Mouse (Mus musculus): ENCODE data around the gene Gm3194. TPM values are rescaled to one million over a fixed set of nuclear protein-coding genes. Genes with fewer than 3 reads are reported as not detected.
"Not testable (repeated sequence)": the region's sequence is repeated elsewhere in the genome, so short reads cannot be mapped to it uniquely, and the experiment has no call there.

Gene Gm3194
- 1 to 10 TPM; 2.2 to 2.8 TPM for total RNA-seq (2021)

DNA sequence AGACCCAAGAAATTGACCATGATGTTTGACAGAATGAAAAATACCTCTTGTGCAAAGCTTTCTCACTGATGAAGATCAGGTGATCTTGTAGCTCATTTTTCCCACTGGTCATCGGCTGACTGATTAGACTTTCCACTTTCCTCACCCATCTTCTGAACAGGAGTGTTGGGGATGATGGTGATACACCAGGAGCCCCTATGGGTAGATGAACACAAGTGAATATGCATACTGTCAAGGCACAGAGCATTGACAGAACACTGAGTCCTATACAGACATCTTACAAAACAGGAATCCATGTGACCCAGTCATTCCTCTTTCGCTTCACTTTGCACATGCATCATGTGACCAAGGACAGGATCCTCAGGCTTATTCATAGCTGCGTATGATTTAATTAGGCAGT is at the start of gene Gm3194:
Gm3194 (minus strand) TSS at position 101 of the 400 bp plus-strand sequence.
- intact Hi-C loops (cut with DNase I); DNase-seq (ENCODE audit: low spot score in 2 of 2): not testable (repeated sequence)

DNA sequence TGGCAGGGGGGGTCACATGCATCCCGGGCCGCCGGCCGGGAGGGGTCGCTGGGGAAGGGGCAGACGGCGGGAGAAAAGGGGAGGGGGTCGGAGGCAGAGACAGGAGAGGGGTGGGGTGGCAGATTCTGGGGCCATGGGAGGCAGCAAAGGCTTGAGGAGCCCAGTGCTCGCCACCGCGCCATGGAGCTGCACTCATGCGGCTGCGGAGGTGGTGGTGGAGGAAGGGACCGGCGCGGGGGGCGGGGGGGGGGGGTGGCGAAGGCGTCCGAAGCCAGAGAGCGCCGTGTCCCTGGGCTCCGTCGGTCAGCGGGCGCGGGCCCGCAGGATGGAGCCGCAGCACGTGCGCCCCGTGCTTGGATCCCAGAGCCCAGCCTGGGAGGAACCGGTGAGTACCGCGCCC is 46.1 kb upstream of the Gm3194 start, which contains the start of gene Gm3488:
Gm3488 (plus strand) TSS at position 301 of the 400 bp plus-strand sequence.
- intact Hi-C loops (cut with DNase I); DNase-seq (ENCODE audit: low spot score in 2 of 2): not testable (repeated sequence)

DNA sequence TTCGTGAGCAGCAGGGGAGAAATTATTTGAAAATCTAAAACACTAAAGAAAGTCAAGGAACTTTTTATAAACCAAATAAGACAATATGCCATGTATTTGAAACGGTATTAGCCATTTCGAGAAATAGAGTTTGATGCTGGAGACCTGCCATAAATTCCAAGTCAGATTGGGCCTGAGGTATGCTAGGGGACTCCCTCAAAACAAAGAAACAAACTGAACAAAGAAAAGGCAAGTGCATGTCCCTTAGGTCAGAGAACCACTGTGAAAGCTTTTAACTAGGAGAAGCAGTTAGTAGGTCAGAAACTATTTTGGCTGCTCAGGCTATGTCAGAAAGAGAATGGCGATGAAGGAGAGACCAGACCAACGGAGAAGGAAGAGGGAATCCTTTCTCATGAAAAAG is 28.6 kb upstream of the Gm3194 start, which contains the start of gene Gm3187:
Gm3187 (plus strand) TSS at position 301 of the 400 bp plus-strand sequence.
- DNase-seq (ENCODE audit: low spot score in 2 of 2); intact Hi-C loops (cut with DNase I): not testable (repeated sequence)

DNA sequence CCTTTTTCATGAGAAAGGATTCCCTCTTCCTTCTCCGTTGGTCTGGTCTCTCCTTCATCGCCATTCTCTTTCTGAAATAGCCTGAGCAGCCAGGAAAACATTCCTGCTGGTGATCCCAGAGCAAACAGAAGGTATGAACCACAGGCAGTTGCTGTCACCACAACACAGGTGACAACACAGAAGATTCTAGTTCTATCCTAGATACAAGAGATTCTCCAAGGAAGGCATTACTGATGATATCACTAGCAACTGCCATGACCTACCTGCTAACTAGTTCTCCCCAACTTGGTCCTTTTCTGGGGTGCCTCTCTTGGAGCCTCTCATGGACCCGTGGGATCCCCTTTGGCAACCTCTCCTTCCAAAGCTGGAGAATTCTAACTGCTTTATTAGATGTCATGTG is 22.5 kb upstream of the Gm3194 start, which contains the start of gene Gm8246:
Gm8246 (minus strand) TSS at position 101 of the 400 bp plus-strand sequence.
- not testable (repeated sequence) for DNase-seq (ENCODE audit: low spot score in 2 of 2)

GRCm38 (mm10) chr14:5460469-5460868 is 5.2 kb upstream of the Gm3194 start:
- DNase-seq (ENCODE audit: low spot score in 2 of 2); intact Hi-C loops (cut with DNase I): not testable (repeated sequence)

More for the DNA sequence above, 22.5 kb upstream of the Gm3194 start, which contains the start of gene Gm8246:
- intact Hi-C loops (cut with DNase I): not testable (repeated sequence)

DNA sequence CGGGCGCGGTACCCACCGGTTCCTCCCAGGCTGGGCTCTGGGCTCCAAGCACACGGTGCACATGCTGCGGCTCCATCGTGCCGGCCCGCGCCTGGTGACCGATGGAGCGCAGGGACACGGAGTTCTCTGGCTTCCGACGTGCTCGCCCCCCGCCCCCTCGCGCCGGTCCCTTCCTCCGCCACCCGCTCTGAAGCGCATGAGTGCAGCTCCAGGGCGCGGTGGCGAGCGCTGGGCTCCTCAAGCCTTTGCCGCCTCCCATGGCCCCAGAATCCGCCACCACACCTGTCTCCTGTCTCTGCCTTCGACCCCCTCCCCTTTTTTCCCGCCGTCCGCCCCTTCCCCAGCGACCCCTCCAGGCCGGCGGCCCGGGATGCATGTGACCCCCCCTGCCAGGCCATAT is 66.3 kb downstream of the Gm3194 start, which contains the start of gene Gm3500:
Gm3500 (minus strand) TSS at position 101 of the 400 bp plus-strand sequence.
- DNase-seq (ENCODE audit: low spot score in 2 of 2); intact Hi-C loops (cut with DNase I): not testable (repeated sequence)

Other genes with a start within 250 kb of the Gm3194 start
- not detected for gene Gm3526, start 194.9 kb downstream of the Gm3194 start, total RNA-seq (2021)
- not detected for gene Gm3542, start 120.5 kb downstream of the Gm3194 start, total RNA-seq (2021)
- not detected for gene Gm3500, start 66.4 kb downstream of the Gm3194 start, total RNA-seq (2021)
- not detected for gene Gm8246, start 22.4 kb upstream of the Gm3194 start, total RNA-seq (2021)
- gene Gm3187, start 28.7 kb upstream of the Gm3194 start, total RNA-seq (2021): not detected
- 1 to 10 TPM; 1.2 to 1.4 TPM for gene Gm3488, start 46.2 kb upstream of the Gm3194 start, total RNA-seq (2021)
- gene Gm3532, start 83.0 kb upstream of the Gm3194 start, total RNA-seq (2021): not detected
- not detected for gene Gm8265, start 177.6 kb upstream of the Gm3194 start, total RNA-seq (2021)
- gene Gm9603, start 232.0 kb upstream of the Gm3194 start, total RNA-seq (2021): not detected